Mouse (Mus musculus) embryonic facial prominence, embryonic 12.5 days (tissue): ENCODE measurements around the gene Peli2. TPM values are rescaled to one million over a fixed set of nuclear protein-coding genes. Genes with fewer than 3 reads are reported as not detected.

Source experiments
- ATAC-seq: fragments of 200-750 bp; cut with Nextera tagmentation; 2 replicates; pipeline ENCODE4 v1.8.0; 2017; ENCODE audit not compliant: insufficient number of reproducible peaks, insufficient read depth, low FRiP score, low TSS enrichment
- H3K27ac ChIP-seq: fragments of 300-500 bp; sonication (generic); 2 replicates; pipeline ENCODE4 v1.5.1; 2016; ENCODE audit warnings: mild to moderate bottlenecking
- H3K27me3 ChIP-seq: fragments of 300-500 bp; sonication (generic); 2 replicates; pipeline ENCODE4 v1.6.1; 2016; ENCODE audit warnings: mild to moderate bottlenecking, moderate library complexity
- H3K36me3 ChIP-seq: fragments of 300-500 bp; sonication (generic); 2 replicates; pipeline ENCODE4 v1.6.1; 2016; ENCODE audit warnings: mild to moderate bottlenecking
- H3K4me1 ChIP-seq: fragments of 300-500 bp; sonication (generic); 2 replicates; pipeline ENCODE4 v1.6.1; 2016
- H3K4me2 ChIP-seq: fragments of 300-500 bp; sonication (generic); replicated peaks from 2 replicates; pipeline ENCODE4 v1.6.1; 2016; ENCODE audit warnings: mild to moderate bottlenecking, moderate library complexity
- H3K4me3 ChIP-seq: fragments of 300-500 bp; sonication (generic); 2 replicates; pipeline ENCODE4 v1.5.1; 2016; ENCODE audit warnings: mild to moderate bottlenecking
- H3K9ac ChIP-seq: fragments of 300-500 bp; sonication (generic); 2 replicates; pipeline ENCODE4 v1.6.1; 2016; ENCODE audit warnings: mild to moderate bottlenecking, moderate library complexity
- H3K9me3 ChIP-seq: fragments of 300-500 bp; sonication (generic); 2 replicates; pipeline ENCODE4 v1.6.1; 2016; ENCODE audit warnings: mild to moderate bottlenecking, moderate library complexity
- WGBS: fragments of 180-500 bp; shearing (Covaris S2); methylation state at CpG from one replicate; pipeline ENCODE4 v1.1.7; 2016; 5-methylcytosine and 5-hydroxymethylcytosine counted together
- polyA plus RNA-seq: library from polyadenylated mRNA; unstranded; fragments of >200 nt; fragmentation: Nextera tagmentation; extraction: Ambion mirVana; gene quantifications from 2 replicates; pipeline ENCODE4 v1.2.1, GENCODE M21; 2016

Peli2 gene
- polyA plus RNA-seq, 1 experiment from 2014 or later = 9.9 TPM

GRCm38 (mm10) chr14:48127609-48128185, 7.1 kb downstream of the Peli2 start:
- no peak for ATAC-seq
- Histone ChIP-seq H3K27ac (no peak overlapping the region), H3K9ac (no peak overlapping the region), H3K4me1 (peaks cover 37% of the 10 kb centered on the region), H3K36me3 (no peaks in the 10 kb centered on the region), H3K4me2 (no peak overlapping the region), H3K27me3 (0 out of 2 replicates have a peak, but pooled peaks cover 5% of the 10 kb centered on the region), H3K4me3 (no peak overlapping the region), H3K9me3 (no peaks in the 10 kb centered on the region)
- WGBS = 59% methylated on average over 8 of the region's 8 CpGs

GRCm38 (mm10) chr14:48128701-48129100, 8.1 kb downstream of the Peli2 start:
- H3K4me2 ChIP-seq = no peak overlapping the region
- H3K4me3 ChIP-seq = no peak overlapping the region
- 89% methylated on average over 5 of the region's 5 CpGs for WGBS
- H3K27ac ChIP-seq = no peak overlapping the region
- H3K4me1 ChIP-seq = peaks cover 42% of the 10 kb centered on the region
- H3K9ac ChIP-seq = no peak overlapping the region
- 0 out of 2 replicates have a peak, but pooled peaks cover 3% of the 10 kb centered on the region for H3K27me3 ChIP-seq
- ATAC-seq = no peak
- no peaks in the 10 kb centered on the region for H3K9me3 ChIP-seq
- H3K36me3 ChIP-seq = no peaks in the 10 kb centered on the region

GRCm38 (mm10) chr14:48130021-48130420, 9.4 kb downstream of the Peli2 start:
- no peaks in the 10 kb centered on the region for H3K36me3 ChIP-seq
- 0 out of 2 replicates have a peak, but pooled peaks cover 3% of the 10 kb centered on the region for H3K27me3 ChIP-seq
- 84% methylated on average over 6 of the region's 6 CpGs for WGBS
- no peak for ATAC-seq
- no peaks in the 10 kb centered on the region for H3K9me3 ChIP-seq
- H3K4me3 ChIP-seq = no peak overlapping the region
- no peak overlapping the region for H3K4me2 ChIP-seq
- H3K4me1 ChIP-seq = peaks cover 42% of the 10 kb centered on the region
- H3K27ac ChIP-seq = no peak overlapping the region
- no peak overlapping the region for H3K9ac ChIP-seq

GRCm38 (mm10) chr14:48130761-48131575, 10.3 kb downstream of the Peli2 start:
- H3K27me3 ChIP-seq = 0 out of 2 replicates have a peak, but pooled peaks cover 3% of the 10 kb centered on the region
- H3K27ac ChIP-seq = no peak overlapping the region
- H3K9ac ChIP-seq = no peak overlapping the region
- no peaks in the 10 kb centered on the region for H3K36me3 ChIP-seq
- WGBS = 29% methylated on average over 20 of the region's 20 CpGs
- peaks cover 47% of the 10 kb centered on the region for H3K4me1 ChIP-seq
- no peaks in the 10 kb centered on the region for H3K9me3 ChIP-seq
- H3K4me2 ChIP-seq = no peak overlapping the region
- no peak for ATAC-seq
- H3K4me3 ChIP-seq = no peak overlapping the region

- H3K4me1 ChIP-seq = peaks cover 51% of the 10 kb centered on the region
- 43% methylated on average over 4 of the region's 4 CpGs for WGBS
- H3K9me3 ChIP-seq = no peaks in the 10 kb centered on the region
- 0 out of 2 replicates have a peak, but pooled peaks cover 3% of the 10 kb centered on the region for H3K27me3 ChIP-seq
- no peak overlapping the region for H3K27ac ChIP-seq
- no peak overlapping the region for H3K9ac ChIP-seq
- no peak overlapping the region for H3K4me2 ChIP-seq
- 0 out of 2 replicates have a peak, but pooled peaks have one; percentile 24 for ATAC-seq
- H3K4me3 ChIP-seq = no peak overlapping the region
- no peaks in the 10 kb centered on the region for H3K36me3 ChIP-seq
These were observed 10.9 kb downstream of the Peli2 start for GRCm38 (mm10) chr14:48131576-48131922.

- Histone ChIP-seq H3K27ac (no peak overlapping the region), H3K4me3 (no peak overlapping the region), H3K4me2 (no peak overlapping the region), H3K4me1 (peaks cover 57% of the 10 kb centered on the region), H3K9me3 (no peaks in the 10 kb centered on the region), H3K27me3 (0 out of 2 replicates have a peak, but pooled peaks cover 3% of the 10 kb centered on the region), H3K36me3 (no peaks in the 10 kb centered on the region), H3K9ac (no peak overlapping the region)
- no peak for ATAC-seq
- 53% methylated on average over 3 of the region's 3 CpGs for WGBS
These were observed 11.6 kb downstream of the Peli2 start for GRCm38 (mm10) chr14:48132241-48132640.

GRCm38 (mm10) chr14:48132865-48133802, 12.5 kb downstream of the Peli2 start:
- H3K4me3 ChIP-seq = no peak overlapping the region
- peak overlapping the region; percentile 28 for H3K4me2 ChIP-seq
- ATAC-seq = no peak

GRCm38 (mm10) chr14:48134344-48134743, 13.7 kb downstream of the Peli2 start:
- H3K4me3 ChIP-seq = no peak overlapping the region
- H3K27me3 ChIP-seq = no peaks in the 10 kb centered on the region
- ATAC-seq = no peak
- WGBS = 12% methylated on average over 7 of the region's 7 CpGs
- H3K9ac ChIP-seq = no peak overlapping the region
- no peaks in the 10 kb centered on the region for H3K9me3 ChIP-seq
- no peaks in the 10 kb centered on the region for H3K36me3 ChIP-seq
- H3K4me2 ChIP-seq = peak overlapping the region; percentile 32
- no peak overlapping the region; the same call in 1 of the 2 replicates for H3K27ac ChIP-seq
- peaks cover 75% of the 10 kb centered on the region for H3K4me1 ChIP-seq

More at GRCm38 (mm10) chr14:48132865-48133802, 12.5 kb downstream of the Peli2 start:
- H3K9me3 ChIP-seq = no peaks in the 10 kb centered on the region
- no peaks in the 10 kb centered on the region for H3K36me3 ChIP-seq
- H3K9ac ChIP-seq = no peak overlapping the region
- peaks cover 66% of the 10 kb centered on the region for H3K4me1 ChIP-seq
- WGBS = 22% methylated on average over 21 of the region's 21 CpGs
- peak overlapping the region; percentile 11; the same call in 1 of the 2 replicates for H3K27ac ChIP-seq
- H3K27me3 ChIP-seq = 0 out of 2 replicates have a peak, but pooled peaks cover 3% of the 10 kb centered on the region

GRCm38 (mm10) chr14:48135816-48136345, 15.3 kb downstream of the Peli2 start:
- Histone ChIP-seq H3K4me2 (no peak overlapping the region), H3K36me3 (no peaks in the 10 kb centered on the region), H3K27ac (no peak overlapping the region), H3K4me3 (no peak overlapping the region), H3K27me3 (no peaks in the 10 kb centered on the region), H3K9me3 (no peaks in the 10 kb centered on the region), H3K4me1 (peaks cover 77% of the 10 kb centered on the region), H3K9ac (no peak overlapping the region)
- ATAC-seq = no peak
- WGBS = 45% methylated on average over 11 of the region's 11 CpGs

- no peak overlapping the region for H3K4me3 ChIP-seq
- WGBS = 65% methylated on average over 8 of the region's 8 CpGs
- H3K36me3 ChIP-seq = no peaks in the 10 kb centered on the region
- no peak overlapping the region for H3K9ac ChIP-seq
- peaks cover 64% of the 10 kb centered on the region for H3K4me1 ChIP-seq
- H3K9me3 ChIP-seq = no peaks in the 10 kb centered on the region
- no peak overlapping the region for H3K4me2 ChIP-seq
- H3K27ac ChIP-seq = no peak overlapping the region
- no peak for ATAC-seq
- H3K27me3 ChIP-seq = no peaks in the 10 kb centered on the region
These were observed 17.1 kb downstream of the Peli2 start for GRCm38 (mm10) chr14:48137731-48138130.

- no peak overlapping the region for H3K4me3 ChIP-seq
- no peaks in the 10 kb centered on the region for H3K9me3 ChIP-seq
- H3K36me3 ChIP-seq = no peaks in the 10 kb centered on the region
- H3K27me3 ChIP-seq = no peaks in the 10 kb centered on the region
- no peak overlapping the region for H3K9ac ChIP-seq
- no peak overlapping the region for H3K4me2 ChIP-seq
- ATAC-seq = no peak
- H3K27ac ChIP-seq = 0 out of 2 replicates have a peak overlapping the region, but pooled peaks have one; percentile 27
- WGBS = 31% methylated on average over 8 of the region's 8 CpGs
- peaks cover 64% of the 10 kb centered on the region for H3K4me1 ChIP-seq
These were observed 17.5 kb downstream of the Peli2 start for GRCm38 (mm10) chr14:48138138-48138537.
